Mouse (Mus musculus) T-helper 2 cell (primary cell): ENCODE measurements around the gene Coil.
"Not testable (repeated sequence)": the region's sequence is repeated elsewhere in the genome, so short reads cannot be mapped to it uniquely, and the experiment has no call there.

Experiments
- in situ Hi-C: fragments of 300-600 bp; cut with MboI, MseI; formaldehyde crosslinking; loops from one replicate; pipeline ENCODE4 v1.15.1; 2025; ENCODE audit warnings: high pct_unique_total_duplicates

Gene Coil

DNA sequence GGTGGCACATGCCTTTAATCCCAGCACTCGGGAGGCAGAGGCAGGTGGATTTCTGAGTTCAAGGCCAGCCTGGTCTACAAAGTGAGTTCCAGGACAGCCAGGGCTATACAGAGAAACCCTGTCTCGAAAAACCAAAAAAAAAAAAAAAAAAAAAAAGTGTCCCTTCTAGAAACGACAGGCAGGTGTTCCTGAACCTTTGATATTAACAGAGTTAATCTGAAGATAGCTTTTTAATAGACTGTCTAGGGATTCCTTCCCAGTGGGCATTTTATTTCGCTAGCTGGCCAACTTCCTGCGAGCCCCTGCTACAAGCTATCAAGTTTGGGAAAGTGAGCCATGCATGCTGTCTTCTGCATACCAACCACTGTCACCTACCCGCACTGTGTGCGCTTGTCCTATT lies 71.0 kb downstream of the Coil start:
- in situ Hi-C loops = not testable (repeated sequence)
